Mouse (Mus musculus) embryonic fibroblast, embryonic 13.5 days (primary cell): ENCODE measurements around the gene Mrps10.

Source experiments
- CTCF ChIP-seq: IDR thresholded peaks from 2 replicates; pipeline ENCODE4 v1.5.1; 2011; ENCODE audit warnings: mild to moderate bottlenecking, control low read depth, low read length, moderate library complexity, borderline replicate concordance; ENCODE audit not compliant: insufficient read depth
- POLR2A ChIP-seq: IDR thresholded peaks from 2 replicates; pipeline ENCODE4 v1.6.1; 2011; ENCODE audit warnings: low read depth, mild to moderate bottlenecking, control low read depth, low read length, moderate library complexity

DNA sequence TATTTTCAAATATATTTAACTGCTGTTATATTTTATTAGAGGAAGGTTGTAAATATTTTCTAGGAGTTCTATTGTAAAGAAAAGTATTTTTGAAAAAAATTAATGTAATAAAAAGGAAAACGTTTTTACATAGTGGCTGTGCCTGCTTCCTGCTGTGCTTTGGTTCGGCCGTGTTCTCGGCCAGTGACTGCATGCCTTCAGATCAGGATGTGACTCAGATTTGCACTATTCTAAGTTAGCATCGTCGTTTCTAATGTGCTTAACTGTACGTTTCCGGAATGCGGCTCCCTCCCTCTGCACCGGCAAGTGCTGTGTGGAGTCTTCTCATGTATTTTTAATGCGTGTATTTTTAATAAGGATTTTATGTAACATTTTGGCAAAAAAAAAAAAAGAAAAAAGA, 7.3 kb upstream of the Mrps10 start:
- TF ChIP-seq POLR2A (no peak), CTCF (no peak)
